Mouse (Mus musculus): Measurements from ENCODE around the gene Il18. TPM values are rescaled to one million over a fixed set of nuclear protein-coding genes. Genes with fewer than 3 reads are reported as not detected.

The Il18 gene
- polyA plus RNA-seq, 1 experiment from 2014 or later = 2.4 TPM

- no peak for DNase-seq (ENCODE audit: low spot score)
Measured at GRCm38 (mm10) chr9:50580370-50580769, 25.7 kb downstream of the Il18 start.

GRCm38 (mm10) chr9:50585145-50585818 is 30.7 kb downstream of the Il18 start:
- Histone ChIP-seq H3K4me3 (ENCODE audit: low read depth, low read length) (no peak overlapping the region), H3K9me3 (replicated peaks; ENCODE audit: control insufficient read depth, low read length) (no peaks in the 10 kb centered on the region), H3K9ac (replicated peaks; ENCODE audit: low read length) (no peak overlapping the region), H3K36me3 (replicated peaks; ENCODE audit: control insufficient read depth, insufficient read depth, low read depth, low read length) (no peaks in the 10 kb centered on the region; the same call in 1 of the 2 replicates), H3K27ac (replicated peaks; ENCODE audit: low read depth, low read length) (no peak overlapping the region), H3K4me2 (ENCODE audit: low read depth, low read length) (no peak overlapping the region), H3K27me3 (ENCODE audit: control insufficient read depth, insufficient read depth, low read length) (no peaks in the 10 kb centered on the region), H3K4me1 (ENCODE audit: control insufficient read depth, insufficient read depth, low read length) (no peaks in the 10 kb centered on the region)
- no peak for DNase-seq (ENCODE audit: low spot score)
- ATAC-seq (replicated peaks; ENCODE audit: insufficient number of reproducible peaks, low FRiP score, low TSS enrichment, low read depth) = no peak
- WGBS = 80% methylated on average over 6 of the region's 6 CpGs

More at GRCm38 (mm10) chr9:50580370-50580769, 25.7 kb downstream of the Il18 start:
- H3K9ac ChIP-seq (replicated peaks; ENCODE audit: low read length) = no peak overlapping the region
- no peaks in the 10 kb centered on the region for H3K27me3 ChIP-seq (ENCODE audit: control insufficient read depth, insufficient read depth, low read length)
- no peak overlapping the region for H3K4me2 ChIP-seq (ENCODE audit: low read depth, low read length)
- 41% methylated on average over 4 of the region's 4 CpGs for WGBS
- no peak overlapping the region for H3K4me3 ChIP-seq (ENCODE audit: low read depth, low read length)
- no peak overlapping the region for H3K27ac ChIP-seq (replicated peaks; ENCODE audit: low read depth, low read length)
- H3K4me1 ChIP-seq (ENCODE audit: control insufficient read depth, insufficient read depth, low read length) = no peaks in the 10 kb centered on the region
- H3K9me3 ChIP-seq (replicated peaks; ENCODE audit: control insufficient read depth, low read length) = no peaks in the 10 kb centered on the region
- no peak for ATAC-seq (replicated peaks; ENCODE audit: insufficient number of reproducible peaks, low FRiP score, low TSS enrichment, low read depth)
- H3K36me3 ChIP-seq (replicated peaks; ENCODE audit: control insufficient read depth, insufficient read depth, low read depth, low read length) = no peaks in the 10 kb centered on the region; the same call in 1 of the 2 replicates

GRCm38 (mm10) chr9:50586955-50587354 is 32.3 kb downstream of the Il18 start:
- H3K4me1 ChIP-seq (ENCODE audit: control insufficient read depth, insufficient read depth, low read length) = no peaks in the 10 kb centered on the region
- H3K9ac ChIP-seq (replicated peaks; ENCODE audit: low read length) = no peak overlapping the region
- H3K4me2 ChIP-seq (ENCODE audit: low read depth, low read length) = no peak overlapping the region
- H3K27ac ChIP-seq (replicated peaks; ENCODE audit: low read depth, low read length) = no peak overlapping the region
- no peaks in the 10 kb centered on the region; the same call in 1 of the 2 replicates for H3K36me3 ChIP-seq (replicated peaks; ENCODE audit: control insufficient read depth, insufficient read depth, low read depth, low read length)
- H3K27me3 ChIP-seq (ENCODE audit: control insufficient read depth, insufficient read depth, low read length) = no peaks in the 10 kb centered on the region
- 79% methylated on average over 4 of the region's 4 CpGs for WGBS
- no peak overlapping the region for H3K4me3 ChIP-seq (ENCODE audit: low read depth, low read length)
- ATAC-seq (replicated peaks; ENCODE audit: insufficient number of reproducible peaks, low FRiP score, low TSS enrichment, low read depth) = no peak
- H3K9me3 ChIP-seq (replicated peaks; ENCODE audit: control insufficient read depth, low read length) = no peaks in the 10 kb centered on the region
- no peak for DNase-seq (ENCODE audit: low spot score)

- no peak for DNase-seq (ENCODE audit: low spot score)
Measured at GRCm38 (mm10) chr9:50590856-50591518, 36.4 kb downstream of the Il18 start.

GRCm38 (mm10) chr9:50592955-50593354 is 38.3 kb downstream of the Il18 start:
- Histone ChIP-seq H3K9me3 (replicated peaks; ENCODE audit: control insufficient read depth, low read length) (no peaks in the 10 kb centered on the region), H3K36me3 (replicated peaks; ENCODE audit: control insufficient read depth, insufficient read depth, low read depth, low read length) (peaks cover 6% of the 10 kb centered on the region), H3K9ac (replicated peaks; ENCODE audit: low read length) (no peak overlapping the region), H3K27me3 (ENCODE audit: control insufficient read depth, insufficient read depth, low read length) (no peaks in the 10 kb centered on the region), H3K4me3 (ENCODE audit: low read depth, low read length) (no peak overlapping the region), H3K27ac (replicated peaks; ENCODE audit: low read depth, low read length) (no peak overlapping the region), H3K4me2 (ENCODE audit: low read depth, low read length) (no peak overlapping the region), H3K4me1 (ENCODE audit: control insufficient read depth, insufficient read depth, low read length) (no peaks in the 10 kb centered on the region)
- ATAC-seq (replicated peaks; ENCODE audit: insufficient number of reproducible peaks, low FRiP score, low TSS enrichment, low read depth) (no peak), DNase-seq (ENCODE audit: low spot score) (no peak)
- WGBS = 92% methylated on average over 9 of the region's 9 CpGs

More at GRCm38 (mm10) chr9:50590856-50591518, 36.4 kb downstream of the Il18 start:
- H3K36me3 ChIP-seq (replicated peaks; ENCODE audit: control insufficient read depth, insufficient read depth, low read depth, low read length) = no peaks in the 10 kb centered on the region; the same call in 1 of the 2 replicates
- no peak overlapping the region for H3K4me3 ChIP-seq (ENCODE audit: low read depth, low read length)
- no peaks in the 10 kb centered on the region for H3K4me1 ChIP-seq (ENCODE audit: control insufficient read depth, insufficient read depth, low read length)
- H3K27ac ChIP-seq (replicated peaks; ENCODE audit: low read depth, low read length) = no peak overlapping the region
- H3K27me3 ChIP-seq (ENCODE audit: control insufficient read depth, insufficient read depth, low read length) = no peaks in the 10 kb centered on the region
- no peak overlapping the region for H3K4me2 ChIP-seq (ENCODE audit: low read depth, low read length)
- ATAC-seq (replicated peaks; ENCODE audit: insufficient number of reproducible peaks, low FRiP score, low TSS enrichment, low read depth) = no peak
- no peak overlapping the region for H3K9ac ChIP-seq (replicated peaks; ENCODE audit: low read length)
- H3K9me3 ChIP-seq (replicated peaks; ENCODE audit: control insufficient read depth, low read length) = no peaks in the 10 kb centered on the region
- 77% methylated on average over 10 of the region's 10 CpGs for WGBS

GRCm38 (mm10) chr9:50593544-50593943 is 38.9 kb downstream of the Il18 start:
- Histone ChIP-seq H3K4me3 (ENCODE audit: low read depth, low read length) (no peak overlapping the region), H3K36me3 (replicated peaks; ENCODE audit: control insufficient read depth, insufficient read depth, low read depth, low read length) (peaks cover 6% of the 10 kb centered on the region)
- 70% methylated on average over 3 of the region's 3 CpGs for WGBS

GRCm38 (mm10) chr9:50594794-50595417 is 40.3 kb downstream of the Il18 start:
- Histone ChIP-seq H3K27me3 (ENCODE audit: control insufficient read depth, insufficient read depth, low read length) (no peaks in the 10 kb centered on the region), H3K9me3 (replicated peaks; ENCODE audit: control insufficient read depth, low read length) (no peaks in the 10 kb centered on the region), H3K27ac (replicated peaks; ENCODE audit: low read depth, low read length) (no peak overlapping the region), H3K4me3 (ENCODE audit: low read depth, low read length) (no peak overlapping the region), H3K9ac (replicated peaks; ENCODE audit: low read length) (no peak overlapping the region), H3K4me1 (ENCODE audit: control insufficient read depth, insufficient read depth, low read length) (no peaks in the 10 kb centered on the region), H3K4me2 (ENCODE audit: low read depth, low read length) (no peak overlapping the region), H3K36me3 (replicated peaks; ENCODE audit: control insufficient read depth, insufficient read depth, low read depth, low read length) (peaks cover 9% of the 10 kb centered on the region)
- no peak for DNase-seq (ENCODE audit: low spot score)
- no peak for ATAC-seq (replicated peaks; ENCODE audit: insufficient number of reproducible peaks, low FRiP score, low TSS enrichment, low read depth)
- 78% methylated on average over 12 of the region's 12 CpGs for WGBS

More at GRCm38 (mm10) chr9:50593544-50593943, 38.9 kb downstream of the Il18 start:
- H3K4me2 ChIP-seq (ENCODE audit: low read depth, low read length) = no peak overlapping the region
- H3K9me3 ChIP-seq (replicated peaks; ENCODE audit: control insufficient read depth, low read length) = no peaks in the 10 kb centered on the region
- H3K9ac ChIP-seq (replicated peaks; ENCODE audit: low read length) = no peak overlapping the region
- no peak for ATAC-seq (replicated peaks; ENCODE audit: insufficient number of reproducible peaks, low FRiP score, low TSS enrichment, low read depth)
- no peaks in the 10 kb centered on the region for H3K27me3 ChIP-seq (ENCODE audit: control insufficient read depth, insufficient read depth, low read length)
- H3K27ac ChIP-seq (replicated peaks; ENCODE audit: low read depth, low read length) = no peak overlapping the region
- H3K4me1 ChIP-seq (ENCODE audit: control insufficient read depth, insufficient read depth, low read length) = no peaks in the 10 kb centered on the region
- DNase-seq (ENCODE audit: low spot score) = peak; percentile 38

GRCm38 (mm10) chr9:50596973-50597372 is 42.3 kb downstream of the Il18 start:
- no peak overlapping the region for H3K4me3 ChIP-seq (ENCODE audit: low read depth, low read length)
- no peak overlapping the region for H3K27ac ChIP-seq (replicated peaks; ENCODE audit: low read depth, low read length)
- no peaks in the 10 kb centered on the region for H3K27me3 ChIP-seq (ENCODE audit: control insufficient read depth, insufficient read depth, low read length)
- no peaks in the 10 kb centered on the region; the same call in 1 of the 2 replicates for H3K4me1 ChIP-seq (ENCODE audit: control insufficient read depth, insufficient read depth, low read length)
- H3K9me3 ChIP-seq (replicated peaks; ENCODE audit: control insufficient read depth, low read length) = no peaks in the 10 kb centered on the region
- 91% methylated on average over 8 of the region's 8 CpGs for WGBS
- no peak for ATAC-seq (replicated peaks; ENCODE audit: insufficient number of reproducible peaks, low FRiP score, low TSS enrichment, low read depth)
- DNase-seq (ENCODE audit: low spot score) = no peak
- H3K4me2 ChIP-seq (ENCODE audit: low read depth, low read length) = no peak overlapping the region
- peaks cover 9% of the 10 kb centered on the region for H3K36me3 ChIP-seq (replicated peaks; ENCODE audit: control insufficient read depth, insufficient read depth, low read depth, low read length)
- no peak overlapping the region for H3K9ac ChIP-seq (replicated peaks; ENCODE audit: low read length)

All from embryonic facial prominence, embryonic 11.5 days (tissue).